ENCODE assay signal across 12 mouse cellular contexts in the genomic region with DNA sequence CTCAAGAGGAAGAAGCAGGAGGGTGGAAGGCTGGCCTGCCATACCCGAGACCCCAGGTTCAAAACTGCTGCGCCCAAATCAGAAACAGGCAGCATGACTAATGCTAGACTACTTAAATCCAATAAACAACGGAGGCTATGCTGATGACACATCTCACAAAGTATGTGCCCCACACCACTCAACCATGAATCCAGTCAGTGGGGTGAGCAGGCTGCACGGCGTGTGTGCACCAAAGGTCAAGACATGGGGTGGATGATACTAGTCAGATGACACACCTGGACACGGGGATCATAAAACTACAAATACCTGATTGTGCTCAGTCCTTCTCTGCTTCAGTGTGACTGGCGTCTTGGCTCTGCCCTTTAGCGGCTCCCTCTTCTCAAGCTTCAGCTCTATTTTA. TPM values are rescaled to one million over a fixed set of nuclear protein-coding genes. Genes with fewer than 3 reads are reported as not detected.
DNase-seq lines count a peak whose midpoint lies in the region; ATAC-seq and TF ChIP-seq lines count a peak whose summit lies in the region.
"Had no signal": no experiment of that assay in that cellular context is flagged by ENCODE, and none has a peak within 500 bp of the region (broad histone marks: within the 10 kb centered on the region; RNA-seq: fewer than 3 reads in every experiment).

No protein-coding gene starts in this region.

- no peak overlapping the region for H3K27ac ChIP-seq in forebrain, embryonic 11.5 days (ENCODE audit: low read depth, low read length)
- H3K27ac ChIP-seq in forebrain, embryonic 15.5 days (replicated peaks) = no peak overlapping the region
- no peak overlapping the region for H3K27ac ChIP-seq in limb, embryonic 14.5 days (replicated peaks; ENCODE audit: low read depth, low read length)
- no peak overlapping the region for H3K27ac ChIP-seq in limb, embryonic 10.5 days
- peak overlapping the region; percentile 88 for H3K27ac ChIP-seq in macrophage
- H3K27ac ChIP-seq in forebrain, postnatal 0 days (ENCODE audit: low read depth, low read length) = no peak overlapping the region
- H3K27ac ChIP-seq: embryonic facial prominence, embryonic 12.5 days had no signal

- H3K4me1 ChIP-seq in forebrain, embryonic 11.5 days (replicated peaks; ENCODE audit: control insufficient read depth, insufficient read depth, low read length) = no peaks in the 10 kb centered on the region
- no peaks in the 10 kb centered on the region for H3K4me1 ChIP-seq in forebrain, embryonic 15.5 days
- H3K4me1 ChIP-seq in limb, embryonic 14.5 days (ENCODE audit: control insufficient read depth, insufficient read depth, low read length) = no peaks in the 10 kb centered on the region
- no peaks in the 10 kb centered on the region for H3K4me1 ChIP-seq in limb, embryonic 10.5 days
- no peaks in the 10 kb centered on the region for H3K4me1 ChIP-seq in forebrain, postnatal 0 days (ENCODE audit: insufficient read depth)
- H3K4me1 ChIP-seq: embryonic facial prominence, embryonic 12.5 days had no signal

- no peak for TF ChIP-seq CTCF in forebrain, postnatal 0 days (IDR thresholded peaks at IDR 0.05; ENCODE audit: low read depth)

- H3K9me3 ChIP-seq in forebrain, embryonic 11.5 days (ENCODE audit: control insufficient read depth, low read length) = no peaks in the 10 kb centered on the region
- no peaks in the 10 kb centered on the region for H3K9me3 ChIP-seq in forebrain, embryonic 15.5 days
- H3K9me3 ChIP-seq in limb, embryonic 14.5 days (ENCODE audit: control insufficient read depth, low read length) = no peaks in the 10 kb centered on the region
- H3K9me3 ChIP-seq in limb, embryonic 10.5 days (replicated peaks) = no peaks in the 10 kb centered on the region
- no peaks in the 10 kb centered on the region for H3K9me3 ChIP-seq in forebrain, postnatal 0 days (ENCODE audit: low read length)
- H3K9me3 ChIP-seq: embryonic facial prominence, embryonic 12.5 days had no signal

- H3K36me3 ChIP-seq in forebrain, embryonic 11.5 days (ENCODE audit: control insufficient read depth, insufficient read depth, low read length) = peaks cover 18% of the 10 kb centered on the region
- peaks cover 80% of the 10 kb centered on the region for H3K36me3 ChIP-seq in forebrain, embryonic 15.5 days
- H3K36me3 ChIP-seq in limb, embryonic 14.5 days (ENCODE audit: control insufficient read depth, insufficient read depth, low read length) = peaks cover 89% of the 10 kb centered on the region
- peaks cover 100% of the 10 kb centered on the region for H3K36me3 ChIP-seq in limb, embryonic 10.5 days
- H3K36me3 ChIP-seq in macrophage (ENCODE audit: inconsistent target) = peaks cover 27% of the 10 kb centered on the region; the same call in 1 of the 2 replicates
- peaks cover 54% of the 10 kb centered on the region for H3K36me3 ChIP-seq in forebrain, postnatal 0 days (ENCODE audit: insufficient read depth)

- no peak for TF ChIP-seq POLR2A in limb, embryonic 14.5 days (IDR thresholded peaks at IDR 0.05; ENCODE audit: borderline replicate concordance, extremely low read depth, insufficient read depth, insufficient read length)

- peak; percentile 44 for DNase-seq in forebrain, embryonic 11.5 days (ENCODE audit: low spot score)
- no peak for DNase-seq in limb, embryonic 14.5 days (ENCODE audit: low spot score)
- DNase-seq in limb, embryonic 10.5 days (ENCODE audit: low spot score) = no peak
- DNase-seq in adrenal gland, postnatal 10 days = peak; percentile 33
- no peak for DNase-seq in c-Kit-positive CD71-positive TER-119-positive erythroid progenitor cells, embryonic 14.5 days (ENCODE audit: low spot score)
- DNase-seq in forebrain, postnatal 0 days = no peak
- DNase-seq: cerebellum, adult 2 months; heart, postnatal 14 days; left cerebral cortex, postnatal 4 days had no signal

- no peak overlapping the region for H3K4me3 ChIP-seq in forebrain, embryonic 11.5 days (ENCODE audit: low read depth, low read length)
- H3K4me3 ChIP-seq in forebrain, embryonic 15.5 days = no peak overlapping the region
- H3K4me3 ChIP-seq in limb, embryonic 14.5 days (replicated peaks; ENCODE audit: low read length) = no peak overlapping the region
- H3K4me3 ChIP-seq in limb, embryonic 10.5 days = no peak overlapping the region
- no peak overlapping the region for H3K4me3 ChIP-seq in macrophage (ENCODE audit: inconsistent target)
- no peak overlapping the region for H3K4me3 ChIP-seq in forebrain, postnatal 0 days (ENCODE audit: low read depth, low read length)
- H3K4me3 ChIP-seq: embryonic facial prominence, embryonic 12.5 days had no signal

- no peak overlapping the region for H3K9ac ChIP-seq in forebrain, embryonic 11.5 days (ENCODE audit: low read length)
- no peak overlapping the region for H3K9ac ChIP-seq in forebrain, embryonic 15.5 days (replicated peaks)
- H3K9ac ChIP-seq in limb, embryonic 14.5 days (ENCODE audit: low read depth, low read length, severe bottlenecking) = no peak overlapping the region
- no peak overlapping the region for H3K9ac ChIP-seq in forebrain, postnatal 0 days
- H3K9ac ChIP-seq: embryonic facial prominence, embryonic 12.5 days had no signal

- no peak overlapping the region for H3K4me2 ChIP-seq in forebrain, embryonic 11.5 days (ENCODE audit: low read depth, low read length, severe bottlenecking)
- H3K4me2 ChIP-seq in forebrain, embryonic 15.5 days (replicated peaks) = no peak overlapping the region
- no peak overlapping the region for H3K4me2 ChIP-seq in limb, embryonic 14.5 days (replicated peaks; ENCODE audit: low read depth, low read length, severe bottlenecking)
- no peak overlapping the region for H3K4me2 ChIP-seq in forebrain, postnatal 0 days (ENCODE audit: low read depth)
- H3K4me2 ChIP-seq: embryonic facial prominence, embryonic 12.5 days had no signal

- no peak for ATAC-seq in forebrain, embryonic 11.5 days (replicated peaks; ENCODE audit: low FRiP score)
- ATAC-seq in forebrain, embryonic 15.5 days (replicated peaks) = no peak
- ATAC-seq in limb, embryonic 14.5 days (ENCODE audit: low FRiP score, low read depth) = peak; percentile 45; the same call in 1 of the 2 replicates
- no peak for ATAC-seq in forebrain, postnatal 0 days

- H3K79me2 ChIP-seq in macrophage (ENCODE audit: inconsistent target) = peaks cover 100% of the 10 kb centered on the region

- H3K27me3 ChIP-seq in forebrain, embryonic 11.5 days (ENCODE audit: control insufficient read depth, insufficient read depth, low read length) = no peaks in the 10 kb centered on the region
- H3K27me3 ChIP-seq in forebrain, embryonic 15.5 days = no peaks in the 10 kb centered on the region
- H3K27me3 ChIP-seq in limb, embryonic 14.5 days (ENCODE audit: control insufficient read depth, insufficient read depth, low read length) = no peaks in the 10 kb centered on the region
- H3K27me3 ChIP-seq in limb, embryonic 10.5 days (ENCODE audit: low read depth, poor library complexity, severe bottlenecking) = no peaks in the 10 kb centered on the region
- H3K27me3 ChIP-seq in forebrain, postnatal 0 days (ENCODE audit: insufficient read depth, low read length) = no peaks in the 10 kb centered on the region
- H3K27me3 ChIP-seq: embryonic facial prominence, embryonic 12.5 days had no signal

- 88% methylated on average over 8 of the region's 8 CpGs for WGBS in forebrain, embryonic 11.5 days
- WGBS in forebrain, embryonic 15.5 days = 88% methylated on average over 8 of the region's 8 CpGs
- WGBS in limb, embryonic 14.5 days = 73% methylated on average over 8 of the region's 8 CpGs
- WGBS in limb, embryonic 10.5 days = 89% methylated on average over 8 of the region's 8 CpGs
- WGBS in macrophage (ENCODE audit: missing documents) = 97% methylated on average over 8 of the region's 8 CpGs
- WGBS in forebrain, postnatal 0 days = 84% methylated on average over 8 of the region's 8 CpGs

RNA-seq across cellular contexts. Expression of a gene that starts 22.7 kb away (rescaled TPM):
- polyA plus RNA-seq in forebrain, embryonic 11.5 days (2014; fragmentation: Nextera tagmentation; extraction: Ambion mirVana) = 433 and 456 TPM in 2 replicates
- polyA plus RNA-seq in forebrain, embryonic 15.5 days (2015; fragmentation: Nextera tagmentation; extraction: Ambion mirVana) = 191 and 194 TPM in 2 replicates
- polyA plus RNA-seq in limb, embryonic 14.5 days (2012; rRNA removed) = 285 and 340 TPM in 2 replicates
- 239 and 276 TPM in 2 replicates for polyA plus RNA-seq in limb, embryonic 14.5 days (2014; fragmentation: Nextera tagmentation; extraction: Ambion mirVana)
- 260 and 300 TPM in 2 replicates for polyA plus RNA-seq in limb, embryonic 10.5 days (2016; fragmentation: Nextera tagmentation; extraction: Ambion mirVana)
- total RNA-seq in adrenal gland, postnatal 10 days (2021) = 100 to 1,000 TPM; 116 to 140 TPM
- 100 to 1,000 TPM in 18 of 26 experiments, 10 to 100 TPM in 8; 67.3 to 260 (median 119) TPM for total RNA-seq in macrophage (2018; cell fraction: chromatin; rRNA removed)
- total RNA-seq in macrophage (2018; cell fraction: cytosol; rRNA removed) = 10 to 100 TPM; 22.0 to 43.2 (median 33.7) TPM
- 100 to 1,000 TPM in 8 of 26 experiments, 10 to 100 TPM in 18; 44.5 to 242 (median 80.1) TPM for total RNA-seq in macrophage (2018; cell fraction: nucleus; rRNA removed)
- 30.4 to 57.8 TPM (median 34.2 TPM) in 3 replicates for polyA plus RNA-seq in macrophage (2018)
- total RNA-seq in forebrain, postnatal 0 days (2014; rRNA removed) = 126 and 149 TPM in 2 replicates
- polyA plus RNA-seq in forebrain, postnatal 0 days (2015; fragmentation: Nextera tagmentation; extraction: Ambion mirVana) = 61.3 and 62.8 TPM in 2 replicates

RNA-seq across cellular contexts. Expression of a gene that starts 34.6 kb away (rescaled TPM):
- polyA plus RNA-seq in forebrain, embryonic 11.5 days (2014; fragmentation: Nextera tagmentation; extraction: Ambion mirVana) = 399 and 404 TPM in 2 replicates
- polyA plus RNA-seq in forebrain, embryonic 15.5 days (2015; fragmentation: Nextera tagmentation; extraction: Ambion mirVana) = 447 and 482 TPM in 2 replicates
- 420 and 469 TPM in 2 replicates for polyA plus RNA-seq in limb, embryonic 14.5 days (2012; rRNA removed)
- 458 and 481 TPM in 2 replicates for polyA plus RNA-seq in limb, embryonic 14.5 days (2014; fragmentation: Nextera tagmentation; extraction: Ambion mirVana)
- polyA plus RNA-seq in limb, embryonic 10.5 days (2016; fragmentation: Nextera tagmentation; extraction: Ambion mirVana) = 412 and 416 TPM in 2 replicates
- 100 to 1,000 TPM; 725 to 758 TPM for total RNA-seq in adrenal gland, postnatal 10 days (2021)
- 100 to 1,000 TPM; 197 to 929 (median 501) TPM for total RNA-seq in macrophage (2018; cell fraction: chromatin; rRNA removed)
- total RNA-seq in macrophage (2018; cell fraction: cytosol; rRNA removed) = 100 to 1,000 TPM; 285 to 427 (median 348) TPM
- 100 to 1,000 TPM; 295 to 757 (median 468) TPM for total RNA-seq in macrophage (2018; cell fraction: nucleus; rRNA removed)
- polyA plus RNA-seq in macrophage (2018) = 239 to 473 TPM (median 381 TPM) in 3 replicates
- 321 and 336 TPM in 2 replicates for total RNA-seq in forebrain, postnatal 0 days (2014; rRNA removed)
- polyA plus RNA-seq in forebrain, postnatal 0 days (2015; fragmentation: Nextera tagmentation; extraction: Ambion mirVana) = 529 and 607 TPM in 2 replicates

Comparison
In these comparisons a context has a peak if more than half of its experiments do, and no peak if none do; other contexts are left out.
1. DNase-seq: peak in forebrain, embryonic 11.5 days (single experiment) and adrenal gland, postnatal 10 days (single experiment); none in limb, embryonic 14.5 days (single experiment), limb, embryonic 10.5 days (single experiment), c-Kit-positive CD71-positive TER-119-positive erythroid progenitor cells, embryonic 14.5 days (single experiment) and forebrain, postnatal 0 days (single experiment).